Mouse (Mus musculus) ES-Bruce4 (cell line): ENCODE measurements around the gene Dus3l.

Experiments
- CTCF ChIP-seq: IDR thresholded peaks from one replicate; pipeline ENCODE4 v1.8.1; 2011; ENCODE audit warnings: low read depth, low read length
- EP300 ChIP-seq: IDR thresholded peaks from 2 replicates; pipeline ENCODE4 v1.6.1; 2011; ENCODE audit warnings: low read depth, low read length; ENCODE audit not compliant: insufficient read depth
- POLR2A ChIP-seq: IDR thresholded peaks from one replicate; pipeline ENCODE4 v1.8.1; 2011; ENCODE audit warnings: low read length; ENCODE audit not compliant: insufficient read depth

DNA sequence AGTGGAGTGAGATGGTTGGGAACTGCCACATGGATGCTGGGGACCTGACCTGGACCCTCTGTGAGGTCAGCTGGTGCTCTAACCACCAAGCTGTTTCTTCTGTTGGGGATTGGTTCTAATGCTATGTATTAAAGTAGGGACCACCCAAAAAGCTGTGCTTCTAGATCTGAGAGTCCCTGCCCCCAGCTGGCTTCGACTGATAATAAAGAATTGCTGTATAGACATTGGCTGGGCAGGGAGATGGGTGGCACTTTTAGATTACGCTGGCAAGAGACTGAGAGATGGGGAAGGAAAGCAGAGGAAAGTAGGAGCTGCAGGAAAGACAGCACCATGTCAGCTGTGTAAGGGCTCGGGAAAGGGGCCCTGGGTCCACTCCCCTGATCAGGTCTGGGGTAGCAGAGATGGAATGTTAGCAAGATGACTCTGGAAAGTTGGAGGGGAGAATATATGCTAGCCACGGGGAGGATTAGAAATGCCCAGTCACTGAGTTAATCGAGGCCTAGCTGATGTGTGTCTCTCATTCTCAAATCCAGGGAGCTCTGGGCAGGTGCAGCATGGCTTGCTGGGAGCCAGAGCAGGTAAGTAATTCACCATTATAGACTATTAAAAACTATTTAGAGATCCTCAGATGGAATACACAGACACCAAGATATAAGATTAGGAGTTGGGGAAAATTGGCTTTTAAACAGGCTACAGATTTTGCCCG is 29.2 kb downstream of the Dus3l start:
- TF ChIP-seq EP300 (no peak), POLR2A (no peak), CTCF (no peak)
